19 mouse cellular contexts compared by ENCODE assay signal in the genomic region with DNA sequence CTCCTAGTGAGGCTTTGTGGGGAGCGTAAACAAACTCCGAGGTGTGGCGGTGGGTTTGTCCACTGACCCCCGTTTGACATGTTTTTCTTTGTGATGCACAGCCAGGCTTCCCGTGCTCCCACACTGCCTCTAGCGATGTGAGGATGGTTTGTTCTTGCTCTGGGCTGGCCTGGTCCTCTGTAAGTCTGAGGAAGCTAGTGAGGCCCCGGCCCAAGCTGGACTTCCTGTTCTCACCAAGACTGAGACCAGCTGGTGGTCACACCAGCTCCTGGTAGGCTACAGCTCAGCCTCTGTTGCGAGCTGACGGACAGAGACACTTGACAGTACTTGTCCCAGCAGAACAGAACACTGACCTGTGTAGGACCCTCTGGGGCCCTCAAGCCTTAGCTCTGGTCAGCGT. TPM values are rescaled to one million over a fixed set of nuclear protein-coding genes. Genes with fewer than 3 reads are reported as not detected.
"Had no signal": no experiment of that assay in that cellular context is flagged by ENCODE, and none has a peak within 500 bp of the region (broad histone marks: within the 10 kb centered on the region; RNA-seq: fewer than 3 reads in every experiment).

No protein-coding gene starts in this region.

- H3K4me2 ChIP-seq: intestine, embryonic 15.5 days; limb, embryonic 15.5 days; liver, embryonic 12.5 days; lung, embryonic 15.5 days; midbrain, embryonic 12.5 days; neural tube, embryonic 13.5 days had no signal

- DNase-seq: retina, postnatal 1 day; thymus, adult 18-20 months; thymus, postnatal 14 days had no signal

- H3K4me1 ChIP-seq: intestine, embryonic 15.5 days; lung, embryonic 15.5 days had no signal

- H3K9ac ChIP-seq: intestine, embryonic 15.5 days; limb, embryonic 15.5 days; liver, embryonic 12.5 days; lung, embryonic 15.5 days; midbrain, embryonic 12.5 days; neural tube, embryonic 13.5 days had no signal

- ATAC-seq: hindbrain, postnatal 0 days; intestine, embryonic 15.5 days; liver, embryonic 12.5 days; midbrain, embryonic 16.5 days had no signal

- H3K4me3 ChIP-seq: intestine, embryonic 15.5 days; left cerebral cortex, adult 2 months; limb, embryonic 15.5 days; liver, embryonic 12.5 days; lung, embryonic 15.5 days; midbrain, embryonic 12.5 days; neural tube, embryonic 13.5 days had no signal

- H3K36me3 ChIP-seq: intestine, embryonic 15.5 days; liver, embryonic 12.5 days; lung, embryonic 15.5 days had no signal

- H3K9me3 ChIP-seq: intestine, embryonic 15.5 days; limb, embryonic 15.5 days; liver, embryonic 12.5 days; lung, embryonic 15.5 days; midbrain, embryonic 12.5 days; neural tube, embryonic 13.5 days had no signal

- H3K27ac ChIP-seq: hindbrain, postnatal 0 days; intestine, embryonic 15.5 days; left cerebral cortex, adult 2 months; limb, embryonic 15.5 days; liver, embryonic 12.5 days; lung, embryonic 15.5 days; midbrain, embryonic 12.5 days; neural tube, embryonic 13.5 days had no signal

- H3K27me3 ChIP-seq: intestine, embryonic 15.5 days; limb, embryonic 15.5 days; liver, embryonic 12.5 days; lung, embryonic 15.5 days; midbrain, embryonic 12.5 days; neural tube, embryonic 13.5 days had no signal

RNA-seq across cellular contexts. Expression of a gene that starts 42.7 kb away (rescaled TPM):
- total RNA-seq: hindbrain, postnatal 0 days; layer of hippocampus, postnatal 25 days; left cerebral cortex, adult 2 months; left cerebral cortex, postnatal 25 days; megakaryocyte-erythroid progenitor cell, adult 5-6 weeks had no signal
- polyA plus RNA-seq: hindbrain, postnatal 0 days; intestine, embryonic 15.5 days; large intestine, adult 2 months; limb, embryonic 11.5 days; limb, embryonic 15.5 days; liver, embryonic 12.5 days; liver, embryonic 16.5 days; lung, embryonic 15.5 days; midbrain, embryonic 16.5 days; neural tube, embryonic 13.5 days; small intestine, adult 2 months had no signal
